Mouse (Mus musculus) heart, postnatal 25 days (tissue): Measurements from ENCODE around the gene Rad18. TPM values are rescaled to one million over a fixed set of nuclear protein-coding genes. Genes with fewer than 3 reads are reported as not detected.
A peak's percentile ranks its signal among the peaks of the same experiment; 100 is the strongest.
"Not testable (repeated sequence)": the region's sequence is repeated elsewhere in the genome, so short reads cannot be mapped to it uniquely, and the experiment has no call there.

Experiments used
- DNase-seq: peaks from one replicate; pipeline ENCODE4 v3.0.0; 2022; ENCODE audit warnings: low spot score
- intact Hi-C: fragments of 180-260 bp; cut with DNase I; formaldehyde crosslinking; loops from one replicate; pipeline ENCODE4 v1.15.1; 2025
- total RNA-seq, 2 experiments: library from RNA; stranded (reverse); gene quantifications; 2 replicates each; pipeline ENCODE4 v1.2.3; 2021

The Rad18 gene
- 1 to 10 TPM; 1.2 to 1.4 TPM for total RNA-seq

GRCm38 (mm10) chr6:112696056-112696950 is at the start of gene Rad18:
Gene Rad18, minus strand, starts transcription at chr6:112696686.
- DNase-seq: peak; percentile 68
- intact Hi-C loops: loop anchor here (5.0 to 10.0 kb wide), 3 partner anchors 204 to 606 kb away; no protein-coding TSS in a partner anchor

- DNase-seq: no peak
- intact Hi-C loops: no loop called here
Observed at GRCm38 (mm10) chr6:112742297-112742696, 45.8 kb upstream of the Rad18 start.

- DNase-seq: no peak
- intact Hi-C loops: no loop called here
Observed at GRCm38 (mm10) chr6:112741766-112742165, 45.3 kb upstream of the Rad18 start.

- intact Hi-C loops: no loop called here
- no peak for DNase-seq
Observed at GRCm38 (mm10) chr6:112739635-112740034, 43.1 kb upstream of the Rad18 start.

GRCm38 (mm10) chr6:112738924-112739323 is 42.4 kb upstream of the Rad18 start:
- DNase-seq: no peak
- intact Hi-C loops: no loop called here

GRCm38 (mm10) chr6:112736471-112736870 is 40.0 kb upstream of the Rad18 start:
- intact Hi-C loops: no loop called here

GRCm38 (mm10) chr6:112735054-112735453 is 38.6 kb upstream of the Rad18 start:
- intact Hi-C loops: no loop called here
- no peak for DNase-seq

More at GRCm38 (mm10) chr6:112736471-112736870, 40.0 kb upstream of the Rad18 start:
- no peak for DNase-seq

- no peak for DNase-seq
- intact Hi-C loops: no loop called here
Observed at GRCm38 (mm10) chr6:112733942-112734341, 37.5 kb upstream of the Rad18 start.

- no peak for DNase-seq
- intact Hi-C loops: no loop called here
Observed at GRCm38 (mm10) chr6:112732434-112732833, 35.9 kb upstream of the Rad18 start.

GRCm38 (mm10) chr6:112731386-112731785 is 34.9 kb upstream of the Rad18 start:
- intact Hi-C loops: no loop called here
- peak; percentile 6 for DNase-seq

GRCm38 (mm10) chr6:112728760-112729422 is 32.4 kb upstream of the Rad18 start:
- intact Hi-C loops: no loop called here
- peak; percentile 31 for DNase-seq

GRCm38 (mm10) chr6:112725468-112725867 is 29.0 kb upstream of the Rad18 start:
- intact Hi-C loops: no loop called here
- DNase-seq: no peak

GRCm38 (mm10) chr6:112720409-112721080 is 24.1 kb upstream of the Rad18 start:
- intact Hi-C loops: no loop called here
- no peak for DNase-seq

GRCm38 (mm10) chr6:112719983-112720382 is 23.5 kb upstream of the Rad18 start:
- no peak for DNase-seq
- intact Hi-C loops: loop anchor here (5.0 kb wide), 1 partner anchor 62 kb away; no protein-coding TSS in a partner anchor

GRCm38 (mm10) chr6:112717168-112717567 is 20.7 kb upstream of the Rad18 start:
- DNase-seq: no peak
- intact Hi-C loops: loop anchor here (1.0 to 5.0 kb wide), 3 partner anchors 17 to 284 kb away; no protein-coding TSS in a partner anchor

GRCm38 (mm10) chr6:112713951-112714350 is 17.5 kb upstream of the Rad18 start:
- intact Hi-C loops: no loop called here
- DNase-seq: no peak

- intact Hi-C loops: loop anchor here (5.0 kb wide), 1 partner anchor 80 kb away; no protein-coding TSS in a partner anchor
- not testable (repeated sequence) for DNase-seq
Observed at GRCm38 (mm10) chr6:112702296-112702695, 5.8 kb upstream of the Rad18 start.

- no peak for DNase-seq
- intact Hi-C loops: loop anchor here (1.0 to 5.0 kb wide), 3 partner anchors 17 to 301 kb away; no protein-coding TSS in a partner anchor
Observed at GRCm38 (mm10) chr6:112700392-112700791, 3.9 kb upstream of the Rad18 start.

GRCm38 (mm10) chr6:112699115-112699514 is 2.6 kb upstream of the Rad18 start:
- intact Hi-C loops: loop anchor here (5.0 to 10.0 kb wide), 3 partner anchors 207 to 603 kb away; no protein-coding TSS in a partner anchor
- no peak for DNase-seq

GRCm38 (mm10) chr6:112694492-112694891 is 2.0 kb downstream of the Rad18 start:
- intact Hi-C loops: loop anchor here (10.0 kb wide), 1 partner anchor 330 kb away; no protein-coding TSS in a partner anchor

More at GRCm38 (mm10) chr6:112694492-112694891, 2.0 kb downstream of the Rad18 start:
- DNase-seq: no peak
